In genomic region chr3:68683579-68683978, GRCm38 (mm10) we compare ENCODE assay signal across 16 mouse cellular contexts. TPM values are rescaled to one million over a fixed set of nuclear protein-coding genes. Genes with fewer than 3 reads are reported as not detected.
"Had no signal": no experiment of that assay in that cellular context is flagged by ENCODE, and none has a peak within 500 bp of the region (broad histone marks: within the 10 kb centered on the region; RNA-seq: fewer than 3 reads in every experiment).

No protein-coding gene starts in this region.

- H3K36me3 ChIP-seq: limb, embryonic 10.5 days; liver, embryonic 15.5 days; midbrain, embryonic 13.5 days; neural tube, embryonic 12.5 days; stomach, embryonic 15.5 days had no signal

- H3K27me3 ChIP-seq: liver, embryonic 15.5 days; midbrain, embryonic 13.5 days; neural tube, embryonic 12.5 days; stomach, embryonic 15.5 days had no signal

- DNase-seq: kidney, adult 2 months; kidney, postnatal 25 days; layer of hippocampus, adult 9-11 months; lung, adult 2 months; lung, postnatal 10 days; thymus, adult 2 months; thymus, postnatal 25 days had no signal

- H3K4me1 ChIP-seq: limb, embryonic 10.5 days; liver, embryonic 15.5 days; midbrain, embryonic 13.5 days; neural tube, embryonic 12.5 days; stomach, embryonic 15.5 days had no signal

- H3K4me3 ChIP-seq: limb, embryonic 10.5 days; liver, embryonic 15.5 days; midbrain, embryonic 13.5 days; neural tube, embryonic 12.5 days; stomach, embryonic 15.5 days had no signal

- ATAC-seq: intestine, embryonic 16.5 days; midbrain, embryonic 13.5 days had no signal

- H3K9me3 ChIP-seq: limb, embryonic 10.5 days; liver, embryonic 15.5 days; midbrain, embryonic 13.5 days; neural tube, embryonic 12.5 days; stomach, embryonic 15.5 days had no signal

- H3K4me2 ChIP-seq: liver, embryonic 11.5 days; liver, embryonic 15.5 days; midbrain, embryonic 13.5 days; neural tube, embryonic 12.5 days; stomach, embryonic 15.5 days had no signal

- H3K27ac ChIP-seq: limb, embryonic 10.5 days; liver, embryonic 15.5 days; macrophage; midbrain, embryonic 13.5 days; neural tube, embryonic 12.5 days; stomach, embryonic 15.5 days had no signal

- H3K9ac ChIP-seq: liver, embryonic 15.5 days; midbrain, embryonic 13.5 days; neural tube, embryonic 12.5 days; stomach, embryonic 15.5 days had no signal

RNA-seq across cellular contexts. Expression of gene Il12a, which starts 6.9 kb away (rescaled TPM):
- polyA plus RNA-seq: intestine, embryonic 16.5 days; kidney, embryonic 16.5 days; midbrain, embryonic 13.5 days had no signal
